Mouse (Mus musculus) midbrain, embryonic 16.5 days (tissue): ENCODE measurements around the gene Ubac2. TPM values are rescaled to one million over a fixed set of nuclear protein-coding genes. Genes with fewer than 3 reads are reported as not detected.

Source experiments
- ATAC-seq: fragments of 200-750 bp; cut with Nextera tagmentation; 2 replicates; pipeline ENCODE4 v1.8.0; 2017; ENCODE audit warnings: moderate TSS enrichment
- H3K27ac ChIP-seq: fragments of 300-500 bp; sonication (generic); 2 replicates; pipeline ENCODE4 v1.5.1; 2014; ENCODE audit warnings: mild to moderate bottlenecking, low read length, mixed read lengths
- H3K27me3 ChIP-seq: fragments of 300-500 bp; sonication (generic); 2 replicates; pipeline ENCODE4 v1.6.1; 2014; ENCODE audit warnings: low read depth, low read length, mixed read lengths; ENCODE audit not compliant: control insufficient read depth, insufficient read depth
- H3K36me3 ChIP-seq: fragments of 300-500 bp; sonication (generic); 2 replicates; pipeline ENCODE4 v1.6.1; 2014; ENCODE audit warnings: mild to moderate bottlenecking, low read length, moderate library complexity, mixed read lengths; ENCODE audit not compliant: control insufficient read depth, insufficient read depth
- H3K4me1 ChIP-seq: fragments of 300-500 bp; sonication (generic); 2 replicates; pipeline ENCODE4 v1.6.1; 2014; ENCODE audit warnings: mild to moderate bottlenecking, low read length, mixed read lengths; ENCODE audit not compliant: control insufficient read depth, insufficient read depth
- H3K4me2 ChIP-seq: fragments of 300-500 bp; sonication (generic); 2 replicates; pipeline ENCODE4 v1.6.1; 2014; ENCODE audit warnings: mild to moderate bottlenecking, low read length, mixed read lengths
- H3K4me3 ChIP-seq: fragments of 300-500 bp; sonication (generic); 2 replicates; pipeline ENCODE4 v1.5.1; 2014; ENCODE audit warnings: low read depth, mild to moderate bottlenecking, low read length, moderate library complexity, mixed read lengths
- H3K9ac ChIP-seq: fragments of 300-500 bp; sonication (generic); 2 replicates; pipeline ENCODE4 v1.6.1; 2014; ENCODE audit warnings: low read depth, low read length, mixed read lengths
- H3K9me3 ChIP-seq: fragments of 300-500 bp; sonication (generic); replicated peaks from 2 replicates; pipeline ENCODE4 v1.6.1; 2014; ENCODE audit warnings: mild to moderate bottlenecking, low read length, mixed read lengths; ENCODE audit not compliant: control insufficient read depth, poor library complexity, severe bottlenecking
- WGBS: fragments of 180-500 bp; shearing (Covaris S2); extraction: QIAGEN DNeasy Blood & Tissue Kit; methylation state at CpG from one replicate; pipeline ENCODE4 v1.1.7; 2014; 5-methylcytosine and 5-hydroxymethylcytosine counted together
- polyA plus RNA-seq: library from polyadenylated mRNA; unstranded; fragments of >200 nt; fragmentation: Nextera tagmentation; extraction: Ambion mirVana; gene quantifications from 2 replicates; pipeline ENCODE4 v1.2.1, GENCODE M21; 2015

Gene Ubac2
- polyA plus RNA-seq, 1 experiment from 2014 or later, result 48.5 TPM

DNA sequence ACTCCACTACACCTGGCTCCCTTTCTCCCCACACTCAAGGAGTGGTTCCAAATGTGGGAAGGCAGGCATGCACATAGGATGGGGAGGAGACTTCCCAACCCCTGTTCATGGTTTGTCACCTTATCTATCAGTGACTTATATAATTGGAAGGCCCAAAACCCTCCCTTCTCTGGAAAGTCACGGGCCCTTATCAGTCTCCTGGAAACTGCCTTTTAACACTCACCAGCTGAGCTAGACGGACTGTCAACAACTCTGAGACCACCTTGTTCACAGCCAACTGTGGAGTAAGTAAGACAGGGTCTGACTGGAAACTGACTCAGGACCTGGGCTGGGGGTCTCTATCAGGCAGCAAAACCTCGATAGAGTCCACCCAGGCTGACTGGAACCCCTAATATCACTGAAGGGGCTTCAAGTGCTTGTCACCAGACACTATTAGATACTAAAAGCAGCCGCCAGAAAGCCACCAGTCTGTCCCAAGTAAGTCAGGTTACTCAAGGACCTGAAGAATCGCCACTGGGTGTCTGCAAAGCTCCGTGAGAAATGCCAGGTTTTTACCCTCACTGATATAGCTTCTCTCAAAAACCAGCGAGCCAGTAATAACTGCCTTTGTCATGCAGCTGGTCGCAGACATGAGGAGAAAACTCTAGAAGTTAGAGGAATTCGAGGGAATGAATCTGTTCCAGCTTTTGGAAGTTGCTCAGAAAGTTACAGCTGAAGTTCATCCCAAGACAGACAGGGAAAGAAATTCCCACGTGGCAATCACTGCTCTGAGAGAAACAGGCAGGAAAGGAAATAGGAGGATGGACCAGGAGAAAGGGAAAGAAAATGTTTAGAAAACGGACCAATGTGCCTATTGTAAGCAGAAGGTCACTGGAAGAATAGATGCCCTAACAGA, 190.6 kb downstream of the Ubac2 start:
- ATAC-seq, result no peak
- no peak overlapping the region for H3K9ac ChIP-seq
- no peaks in the 10 kb centered on the region for H3K9me3 ChIP-seq
- no peak overlapping the region for H3K4me2 ChIP-seq
- no peak overlapping the region for H3K4me3 ChIP-seq
- no peak overlapping the region for H3K27ac ChIP-seq
- no peaks in the 10 kb centered on the region for H3K27me3 ChIP-seq
- H3K36me3 ChIP-seq, result no peaks in the 10 kb centered on the region
- WGBS, result 65% methylated on average over 11 of the region's 11 CpGs
- H3K4me1 ChIP-seq, result no peaks in the 10 kb centered on the region

DNA sequence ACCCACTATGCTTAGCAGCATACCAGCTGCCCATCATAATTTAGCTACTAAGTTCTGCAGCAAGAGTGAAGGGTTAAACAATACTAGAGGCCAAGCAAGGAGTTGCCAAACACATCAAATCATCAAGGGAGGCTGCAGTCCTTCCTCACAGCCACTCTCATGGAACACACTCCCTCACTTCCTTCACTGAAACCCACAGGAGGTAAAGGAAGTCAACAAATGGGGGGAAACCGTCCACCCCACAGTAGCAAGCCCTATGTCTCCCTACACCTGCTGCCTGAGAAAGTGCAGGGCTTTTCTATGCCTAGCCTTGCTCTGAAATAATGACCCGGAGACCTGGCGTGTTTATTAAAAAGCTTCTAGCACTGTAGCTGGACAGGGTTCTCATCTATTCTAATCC, 191.5 kb downstream of the Ubac2 start:
- Histone ChIP-seq H3K4me1 (no peaks in the 10 kb centered on the region), H3K27ac (no peak overlapping the region), H3K4me3 (no peak overlapping the region), H3K9ac (no peak overlapping the region), H3K27me3 (no peaks in the 10 kb centered on the region), H3K9me3 (no peaks in the 10 kb centered on the region), H3K36me3 (no peaks in the 10 kb centered on the region), H3K4me2 (no peak overlapping the region)
- no peak for ATAC-seq
- 85% methylated on average over 3 of the region's 3 CpGs for WGBS

Other genes with a start within 250 kb of the Ubac2 start
- gene Dock9, start 80.8 kb upstream of the Ubac2 start, polyA plus RNA-seq, result 15.5 and 17.9 TPM in 2 replicates
- 0.14 and 0.16 TPM in 2 replicates for gene Gpr18, start 37.2 kb downstream of the Ubac2 start, polyA plus RNA-seq
- 0.76 and 0.89 TPM in 2 replicates for gene Gpr183, start 86.6 kb downstream of the Ubac2 start, polyA plus RNA-seq
- gene Timm8a2, start 156.1 kb downstream of the Ubac2 start, polyA plus RNA-seq, result not detected in 2 replicates
- gene Tm9sf2, start 228.4 kb downstream of the Ubac2 start, polyA plus RNA-seq, result 112 and 115 TPM in 2 replicates